Mouse (Mus musculus): ENCODE data around the gene Arvcf.

DNA sequence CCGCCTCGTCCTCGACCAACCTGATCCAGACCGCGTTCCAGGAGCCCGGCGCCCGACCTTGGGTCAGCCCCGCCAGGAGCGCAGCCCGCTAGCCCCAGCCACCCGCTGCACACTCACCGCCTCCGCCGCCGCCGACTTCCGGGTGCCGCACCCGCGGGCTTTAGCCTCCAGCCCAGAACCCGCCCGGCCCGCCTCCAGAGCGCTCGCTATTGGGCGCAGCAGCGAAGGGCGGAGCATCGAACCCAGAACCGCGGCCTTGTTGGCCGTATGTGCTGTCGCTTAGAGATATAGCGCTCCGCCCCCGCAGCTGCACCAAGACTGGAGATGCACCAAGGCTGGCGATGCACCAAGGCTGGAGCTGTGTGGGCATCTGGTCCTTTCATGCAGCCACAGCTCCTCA lies 4.2 kb upstream of the Arvcf start:
- TF ChIP-seq CTCF (IDR thresholded peaks at IDR 0.05; ENCODE audit: low read depth, low read length) (no peak), POLR2A (IDR thresholded peaks at IDR 0.05; ENCODE audit: borderline replicate concordance, low read depth, low read length) (no peak)
